Mouse (Mus musculus): ENCODE measurements around the gene Ak2.
A peak's percentile ranks its signal among the peaks of the same experiment; 100 is the strongest.

Gene Ak2

GRCm38 (mm10) chr4:128976577-128976976 lies 15.2 kb upstream of the Ak2 start:
- no peak for DNase-seq

- DNase-seq: no peak
Measured at GRCm38 (mm10) chr4:128977217-128977616, 14.5 kb upstream of the Ak2 start.

GRCm38 (mm10) chr4:128978634-128979033 lies 13.1 kb upstream of the Ak2 start:
- no peak for DNase-seq

GRCm38 (mm10) chr4:128980890-128981832 lies 10.6 kb upstream of the Ak2 start:
- DNase-seq: no peak

GRCm38 (mm10) chr4:128981833-128982180 lies 10.0 kb upstream of the Ak2 start:
- no peak for DNase-seq

GRCm38 (mm10) chr4:128983151-128983550 lies 8.6 kb upstream of the Ak2 start:
- DNase-seq: no peak

- DNase-seq: no peak
Measured at GRCm38 (mm10) chr4:128983656-128984055, 8.1 kb upstream of the Ak2 start.

- DNase-seq: no peak
Measured at GRCm38 (mm10) chr4:128984600-128984999, 7.2 kb upstream of the Ak2 start.

- no peak for DNase-seq
Measured at GRCm38 (mm10) chr4:128988911-128989310, 2.8 kb upstream of the Ak2 start.

- no peak for DNase-seq
Measured at GRCm38 (mm10) chr4:128989678-128990077, 2.1 kb upstream of the Ak2 start.

GRCm38 (mm10) chr4:128992176-128992575 lies 418 bp downstream of the Ak2 start:
- no peak for DNase-seq

GRCm38 (mm10) chr4:128993025-128993662 lies 1.4 kb downstream of the Ak2 start:
- peak; percentile 96 for DNase-seq

GRCm38 (mm10) chr4:128993675-128994074 lies 1.9 kb downstream of the Ak2 start:
- DNase-seq: no peak

GRCm38 (mm10) chr4:128995238-128995637 lies 3.5 kb downstream of the Ak2 start:
- DNase-seq: no peak

- DNase-seq: no peak
Measured at GRCm38 (mm10) chr4:128997258-128997657, 5.5 kb downstream of the Ak2 start.

GRCm38 (mm10) chr4:128998401-128998800 lies 6.6 kb downstream of the Ak2 start:
- DNase-seq: no peak

GRCm38 (mm10) chr4:129000786-129001185 lies 9.0 kb downstream of the Ak2 start:
- DNase-seq: no peak

- no peak for DNase-seq
Measured at GRCm38 (mm10) chr4:129003720-129004119, 12.0 kb downstream of the Ak2 start.

GRCm38 (mm10) chr4:129008006-129008519 lies 16.3 kb downstream of the Ak2 start:
- no peak for DNase-seq

GRCm38 (mm10) chr4:129008672-129009071 lies 16.9 kb downstream of the Ak2 start:
- DNase-seq: no peak

- no peak for DNase-seq
Measured at GRCm38 (mm10) chr4:129009521-129009920, 17.8 kb downstream of the Ak2 start.

GRCm38 (mm10) chr4:129011604-129012121 lies 19.9 kb downstream of the Ak2 start:
- peak; percentile 26 for DNase-seq

GRCm38 (mm10) chr4:129013151-129013864 lies 21.6 kb downstream of the Ak2 start:
- DNase-seq: no peak

Measured in cerebellum, adult 11 months (tissue).